Comparison of ENCODE assay signal across 25 mouse cellular contexts in the genomic region with DNA sequence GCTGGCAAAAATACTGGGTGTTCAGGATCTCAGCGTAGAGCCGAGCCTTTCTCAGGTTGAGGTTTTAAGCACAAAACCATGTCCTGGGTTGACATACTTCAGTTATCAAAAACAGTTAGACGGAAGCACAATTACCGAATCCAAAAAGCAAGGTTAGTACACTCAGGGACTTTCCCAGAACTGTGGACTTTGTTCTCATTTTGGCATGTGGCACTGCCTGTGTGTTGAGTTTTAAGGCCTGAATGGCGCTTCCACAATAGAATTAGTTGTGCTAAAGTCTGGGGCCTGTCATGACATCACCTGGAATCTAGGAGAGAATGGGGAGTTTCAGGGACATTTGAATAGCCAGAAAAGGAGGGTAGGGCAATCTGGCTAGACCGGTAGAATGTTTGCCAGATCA. TPM values are rescaled to one million over a fixed set of nuclear protein-coding genes. Genes with fewer than 3 reads are reported as not detected.
A peak's percentile ranks its signal among the peaks of the same experiment; 100 is the strongest.
DNase-seq lines count a peak whose midpoint lies in the region; ATAC-seq and TF ChIP-seq lines count a peak whose summit lies in the region.
"Had no signal": no experiment of that assay in that cellular context is flagged by ENCODE, and none has a peak within 500 bp of the region (broad histone marks: within the 10 kb centered on the region; RNA-seq: fewer than 3 reads in every experiment).

No protein-coding gene starts in this region.

- no peak for TF ChIP-seq POLR2A in bone marrow, adult 2 months (IDR thresholded peaks at IDR 0.05; ENCODE audit: borderline replicate concordance, control insufficient read depth, low read depth, low read length)

- TF ChIP-seq CTCF in bone marrow, adult 2 months (IDR thresholded peaks at IDR 0.05; ENCODE audit: control insufficient read depth, insufficient read depth, low read length) = no peak

- no peak overlapping the region for H3K4me2 ChIP-seq in forebrain, embryonic 15.5 days (replicated peaks)
- no peak overlapping the region for H3K4me2 ChIP-seq in forebrain, embryonic 12.5 days
- H3K4me2 ChIP-seq in kidney, embryonic 15.5 days = no peak overlapping the region
- H3K4me2 ChIP-seq: embryonic facial prominence, embryonic 12.5 days; heart, embryonic 11.5 days; stomach, embryonic 15.5 days had no signal

- H3K36me3 ChIP-seq in forebrain, embryonic 15.5 days = no peaks in the 10 kb centered on the region
- no peaks in the 10 kb centered on the region for H3K36me3 ChIP-seq in forebrain, embryonic 12.5 days (replicated peaks)
- H3K36me3 ChIP-seq in kidney, embryonic 15.5 days = no peaks in the 10 kb centered on the region
- H3K36me3 ChIP-seq: embryonic facial prominence, embryonic 12.5 days; stomach, embryonic 15.5 days had no signal

- peaks cover 16% of the 10 kb centered on the region for H3K4me1 ChIP-seq in forebrain, embryonic 15.5 days
- H3K4me1 ChIP-seq in forebrain, embryonic 12.5 days = peaks cover 8% of the 10 kb centered on the region
- no peaks in the 10 kb centered on the region for H3K4me1 ChIP-seq in kidney, embryonic 15.5 days
- peaks cover 1% of the 10 kb centered on the region for H3K4me1 ChIP-seq in bone marrow, adult 2 months (ENCODE audit: control insufficient read depth, insufficient read depth, low read length)
- H3K4me1 ChIP-seq: embryonic facial prominence, embryonic 12.5 days; stomach, embryonic 15.5 days had no signal

- peak; percentile 72 for DNase-seq in kidney, adult 9 months
- DNase-seq in A20 (ENCODE audit: low read depth, low spot score) = peak; percentile 67
- DNase-seq in adrenal gland, postnatal 25 days = no peak
- no peak for DNase-seq in right cerebral cortex, postnatal 36 days (ENCODE audit: low spot score in 2 of 2)
- DNase-seq: cerebellum, postnatal 25 days; gastrocnemius, postnatal 25 days; heart, postnatal 4 days; layer of hippocampus, postnatal 36 days; lung, adult 2 months; right cerebral cortex, postnatal 14 days had no signal

- no peaks in the 10 kb centered on the region for H3K27me3 ChIP-seq in forebrain, embryonic 15.5 days
- H3K27me3 ChIP-seq in forebrain, embryonic 12.5 days = no peaks in the 10 kb centered on the region
- H3K27me3 ChIP-seq in kidney, embryonic 15.5 days = no peaks in the 10 kb centered on the region
- H3K27me3 ChIP-seq: embryonic facial prominence, embryonic 12.5 days; stomach, embryonic 15.5 days had no signal

- no peak overlapping the region for H3K4me3 ChIP-seq in forebrain, embryonic 15.5 days
- H3K4me3 ChIP-seq in forebrain, embryonic 12.5 days (replicated peaks) = no peak overlapping the region
- no peak overlapping the region for H3K4me3 ChIP-seq in kidney, embryonic 15.5 days (replicated peaks)
- H3K4me3 ChIP-seq in bone marrow, adult 2 months (replicated peaks; ENCODE audit: control insufficient read depth, low read depth, low read length) = no peak overlapping the region
- H3K4me3 ChIP-seq: embryonic facial prominence, embryonic 12.5 days; stomach, embryonic 15.5 days had no signal

- H3K27ac ChIP-seq in forebrain, embryonic 15.5 days (replicated peaks) = no peak overlapping the region
- no peak overlapping the region for H3K27ac ChIP-seq in forebrain, embryonic 12.5 days
- H3K27ac ChIP-seq in kidney, embryonic 15.5 days = no peak overlapping the region
- H3K27ac ChIP-seq in bone marrow, adult 2 months (ENCODE audit: control insufficient read depth, insufficient read depth, low read depth, low read length, poor library complexity) = peak overlapping the region; percentile 70; the same call in 1 of the 2 replicates
- H3K27ac ChIP-seq: embryonic facial prominence, embryonic 12.5 days; hindbrain, postnatal 0 days; stomach, embryonic 15.5 days had no signal

- peak; percentile 27; the same call in 1 of the 2 replicates for ATAC-seq in forebrain, embryonic 15.5 days (replicated peaks)
- ATAC-seq in forebrain, embryonic 12.5 days (ENCODE audit: low FRiP score) = no peak
- no peak for ATAC-seq in kidney, embryonic 15.5 days (replicated peaks; ENCODE audit: low FRiP score)
- ATAC-seq: hindbrain, postnatal 0 days; midbrain, embryonic 16.5 days had no signal

- WGBS in forebrain, embryonic 15.5 days = 34% methylated on average over 6 of the region's 6 CpGs
- 68% methylated on average over 6 of the region's 6 CpGs for WGBS in forebrain, embryonic 12.5 days
- WGBS in kidney, embryonic 15.5 days = 90% methylated on average over 6 of the region's 6 CpGs
- WGBS in bone marrow, adult 2 months = 68% methylated on average over 6 of the region's 6 CpGs

- no peak overlapping the region for H3K9ac ChIP-seq in forebrain, embryonic 15.5 days (replicated peaks)
- no peak overlapping the region for H3K9ac ChIP-seq in forebrain, embryonic 12.5 days
- H3K9ac ChIP-seq in kidney, embryonic 15.5 days = no peak overlapping the region
- H3K9ac ChIP-seq: embryonic facial prominence, embryonic 12.5 days; stomach, embryonic 15.5 days had no signal

- no peaks in the 10 kb centered on the region for H3K9me3 ChIP-seq in forebrain, embryonic 15.5 days
- H3K9me3 ChIP-seq in forebrain, embryonic 12.5 days = no peaks in the 10 kb centered on the region
- H3K9me3 ChIP-seq in kidney, embryonic 15.5 days (replicated peaks) = no peaks in the 10 kb centered on the region
- H3K9me3 ChIP-seq: embryonic facial prominence, embryonic 12.5 days; stomach, embryonic 15.5 days had no signal

RNA-seq across cellular contexts. Expression of a gene that starts 3.8 kb away (rescaled TPM):
- 4.5 and 4.9 TPM in 2 replicates for polyA plus RNA-seq in forebrain, embryonic 15.5 days (2015; fragmentation: Nextera tagmentation; extraction: Ambion mirVana)
- polyA plus RNA-seq in forebrain, embryonic 12.5 days (2016; fragmentation: Nextera tagmentation; extraction: Ambion mirVana) = 1.6 and 1.9 TPM in 2 replicates
- 3.3 and 4.3 TPM in 2 replicates for polyA plus RNA-seq in kidney, embryonic 15.5 days (2015; fragmentation: Nextera tagmentation; extraction: Ambion mirVana)
- 9.8 and 23.3 TPM in 2 replicates for polyA plus RNA-seq in bone marrow, adult 2 months (2011; ENCODE audit: insufficient read depth, insufficient read length, low replicate concordance, missing spikeins)
- total RNA-seq in adrenal gland, postnatal 25 days (2021) = 6.1 and 8.7 TPM in 2 replicates

RNA-seq across cellular contexts. Expression of a gene that starts 11.5 kb away (rescaled TPM):
- not detected in 2 replicates for polyA plus RNA-seq in forebrain, embryonic 15.5 days (2015; fragmentation: Nextera tagmentation; extraction: Ambion mirVana)
- polyA plus RNA-seq in forebrain, embryonic 12.5 days (2016; fragmentation: Nextera tagmentation; extraction: Ambion mirVana) = 0.12 TPM in 1 of 2 replicates, not detected in the other
- polyA plus RNA-seq in kidney, embryonic 15.5 days (2015; fragmentation: Nextera tagmentation; extraction: Ambion mirVana) = not detected in 2 replicates
- 2.0 and 8.2 TPM in 2 replicates for polyA plus RNA-seq in bone marrow, adult 2 months (2011; ENCODE audit: insufficient read depth, insufficient read length, low replicate concordance, missing spikeins)
- not detected in 2 replicates for total RNA-seq in adrenal gland, postnatal 25 days (2021)
- total RNA-seq: adrenal gland, postnatal 10 days; gastrocnemius, postnatal 25 days; heart, postnatal 4 days; layer of hippocampus, postnatal 36 days had no signal
- polyA plus RNA-seq: C2C12; embryonic facial prominence, embryonic 12.5 days; lung, adult 2 months had no signal

RNA-seq across cellular contexts. Expression of a gene that starts 27.8 kb away (rescaled TPM):
- not detected in 2 replicates for polyA plus RNA-seq in forebrain, embryonic 15.5 days (2015; fragmentation: Nextera tagmentation; extraction: Ambion mirVana)
- polyA plus RNA-seq in forebrain, embryonic 12.5 days (2016; fragmentation: Nextera tagmentation; extraction: Ambion mirVana) = not detected in 2 replicates
- not detected in 2 replicates for polyA plus RNA-seq in kidney, embryonic 15.5 days (2015; fragmentation: Nextera tagmentation; extraction: Ambion mirVana)
- polyA plus RNA-seq in bone marrow, adult 2 months (2011; ENCODE audit: insufficient read depth, insufficient read length, low replicate concordance, missing spikeins) = 1.8 TPM in 1 of 2 replicates, not detected in the other
- total RNA-seq in adrenal gland, postnatal 25 days (2021) = not detected in 2 replicates
- total RNA-seq: adrenal gland, postnatal 10 days; gastrocnemius, postnatal 25 days; heart, postnatal 4 days; hindbrain, postnatal 0 days; layer of hippocampus, postnatal 36 days; megakaryocyte progenitor cell, adult 5-6 weeks; MEL had no signal
- polyA plus RNA-seq: C2C12; embryonic facial prominence, embryonic 12.5 days; heart, embryonic 11.5 days; hindbrain, postnatal 0 days; large intestine, adult 2 months; limb, embryonic 11.5 days; lung, adult 2 months; midbrain, embryonic 16.5 days; stomach, embryonic 15.5 days had no signal

RNA-seq across cellular contexts. Expression of a gene that starts 44.8 kb away (rescaled TPM):
- 0.37 and 0.45 TPM in 2 replicates for polyA plus RNA-seq in forebrain, embryonic 15.5 days (2015; fragmentation: Nextera tagmentation; extraction: Ambion mirVana)
- polyA plus RNA-seq in forebrain, embryonic 12.5 days (2016; fragmentation: Nextera tagmentation; extraction: Ambion mirVana) = not detected in 2 replicates
- not detected in 2 replicates for polyA plus RNA-seq in kidney, embryonic 15.5 days (2015; fragmentation: Nextera tagmentation; extraction: Ambion mirVana)
- polyA plus RNA-seq in bone marrow, adult 2 months (2011; ENCODE audit: insufficient read depth, insufficient read length, low replicate concordance, missing spikeins) = 0.40 TPM in 1 of 2 replicates, not detected in the other
- total RNA-seq in adrenal gland, postnatal 25 days (2021) = not detected in 2 replicates
- total RNA-seq: adrenal gland, postnatal 10 days; gastrocnemius, postnatal 25 days; heart, postnatal 4 days; layer of hippocampus, postnatal 36 days; megakaryocyte progenitor cell, adult 5-6 weeks; MEL had no signal
- polyA plus RNA-seq: C2C12; embryonic facial prominence, embryonic 12.5 days; lung, adult 2 months had no signal

Comparison
In these comparisons a context has a peak if more than half of its experiments do, and no peak if none do; other contexts are left out.
1. DNase-seq: peak in kidney, adult 9 months (single experiment) and A20 (single experiment); none in adrenal gland, postnatal 25 days (single experiment) and right cerebral cortex, postnatal 36 days (0 of 2).